Mouse (Mus musculus): ENCODE results near the gene Trim80.
"Not testable (repeated sequence)": the region's sequence is repeated elsewhere in the genome, so short reads cannot be mapped to it uniquely, and the experiment has no call there.

The Trim80 gene

GRCm38 (mm10) chr11:115427482-115428331 lies 12.6 kb upstream of the Trim80 start:
- peak; percentile 57 to 77 for DNase-seq (ENCODE audit: low spot score in 2 of 2)

GRCm38 (mm10) chr11:115429307-115429706 lies 11.0 kb upstream of the Trim80 start:
- DNase-seq (ENCODE audit: low spot score in 2 of 2): no peak

GRCm38 (mm10) chr11:115430561-115430960 lies 9.8 kb upstream of the Trim80 start:
- DNase-seq (ENCODE audit: low spot score in 2 of 2): no peak

GRCm38 (mm10) chr11:115432814-115433213 lies 7.5 kb upstream of the Trim80 start:
- no peak for DNase-seq (ENCODE audit: low spot score in 2 of 2)

- DNase-seq (ENCODE audit: low spot score in 2 of 2): no peak
These were observed 7.0 kb upstream of the Trim80 start for GRCm38 (mm10) chr11:115433342-115433741.

GRCm38 (mm10) chr11:115435596-115436337 lies 4.6 kb upstream of the Trim80 start:
- no peak for DNase-seq (ENCODE audit: low spot score in 2 of 2)

- DNase-seq (ENCODE audit: low spot score in 2 of 2): no peak
These were observed 2.7 kb upstream of the Trim80 start for GRCm38 (mm10) chr11:115437571-115438122.

GRCm38 (mm10) chr11:115439326-115439725 lies 1.0 kb upstream of the Trim80 start:
- no peak for DNase-seq (ENCODE audit: low spot score in 2 of 2)

- no peak for DNase-seq (ENCODE audit: low spot score in 2 of 2)
These were observed 1.1 kb downstream of the Trim80 start for GRCm38 (mm10) chr11:115441417-115441816.

GRCm38 (mm10) chr11:115446906-115447305 lies 6.6 kb downstream of the Trim80 start:
- no peak for DNase-seq (ENCODE audit: low spot score in 2 of 2)

- no peak for DNase-seq (ENCODE audit: low spot score in 2 of 2)
These were observed 7.1 kb downstream of the Trim80 start for GRCm38 (mm10) chr11:115447321-115447885.

GRCm38 (mm10) chr11:115448075-115448474 lies 7.7 kb downstream of the Trim80 start:
- DNase-seq (ENCODE audit: low spot score in 2 of 2): no peak

- DNase-seq (ENCODE audit: low spot score in 2 of 2): no peak
These were observed 8.7 kb downstream of the Trim80 start for GRCm38 (mm10) chr11:115448998-115449397.

- no peak for DNase-seq (ENCODE audit: low spot score in 2 of 2)
These were observed 9.8 kb downstream of the Trim80 start for GRCm38 (mm10) chr11:115450176-115450575.

GRCm38 (mm10) chr11:115451781-115452241 lies 11.5 kb downstream of the Trim80 start:
- no peak for DNase-seq (ENCODE audit: low spot score in 2 of 2)

GRCm38 (mm10) chr11:115452281-115452860 lies 12.0 kb downstream of the Trim80 start:
- DNase-seq (ENCODE audit: low spot score in 2 of 2): no peak

- no peak for DNase-seq (ENCODE audit: low spot score in 2 of 2)
These were observed 13.0 kb downstream of the Trim80 start for GRCm38 (mm10) chr11:115453306-115453705.

- not testable (repeated sequence) for DNase-seq (ENCODE audit: low spot score in 2 of 2)
These were observed 14.5 kb downstream of the Trim80 start for GRCm38 (mm10) chr11:115454822-115455221.

- no peak for DNase-seq (ENCODE audit: low spot score in 2 of 2)
These were observed 15.3 kb downstream of the Trim80 start for GRCm38 (mm10) chr11:115455619-115456018.

GRCm38 (mm10) chr11:115456182-115456581 lies 15.8 kb downstream of the Trim80 start:
- no peak for DNase-seq (ENCODE audit: low spot score in 2 of 2)

GRCm38 (mm10) chr11:115457405-115457804 lies 17.1 kb downstream of the Trim80 start:
- no peak for DNase-seq (ENCODE audit: low spot score in 2 of 2)

- no peak for DNase-seq (ENCODE audit: low spot score in 2 of 2)
These were observed 20.6 kb downstream of the Trim80 start for GRCm38 (mm10) chr11:115460976-115461375.
